Mouse (Mus musculus): ENCODE results near the gene Hoxd1. TPM values are rescaled to one million over a fixed set of nuclear protein-coding genes. Genes with fewer than 3 reads are reported as not detected.

The Hoxd1 gene
- not detected for total RNA-seq (2021)

DNA sequence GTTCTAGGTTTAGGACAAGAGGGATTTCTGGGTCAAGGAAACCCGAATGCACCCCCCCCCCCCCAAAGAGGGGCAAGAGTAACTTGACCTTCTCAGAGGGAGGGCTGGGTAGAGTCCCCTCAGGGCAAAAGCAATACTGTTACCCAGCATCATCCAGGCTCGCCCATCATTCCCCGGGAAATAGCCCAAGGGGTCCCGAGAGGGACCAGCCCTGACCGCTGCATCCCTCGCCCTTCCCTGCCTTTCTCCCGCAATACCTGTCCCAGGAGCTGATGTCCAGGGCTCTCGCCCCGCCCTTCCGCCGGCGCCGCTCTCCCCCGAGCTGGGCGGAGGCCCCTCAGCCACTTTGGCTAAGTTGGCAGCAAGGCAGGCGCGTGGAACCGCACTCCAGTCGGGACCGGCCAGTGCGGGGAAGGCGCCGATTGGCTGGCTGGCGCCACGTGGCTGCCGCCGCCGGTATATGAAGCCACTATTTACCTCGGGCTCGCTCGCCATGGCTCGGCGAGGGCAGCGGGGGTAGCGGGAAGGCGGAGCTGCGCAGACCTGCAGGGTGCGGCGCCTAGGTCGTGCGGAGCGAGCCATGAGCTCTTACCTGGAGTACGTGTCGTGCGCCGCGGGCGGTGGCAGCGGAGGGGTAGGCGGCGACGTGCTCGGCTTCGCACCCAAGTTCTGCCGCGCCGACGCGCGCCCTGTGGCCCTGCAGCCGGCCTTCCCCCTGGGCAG is at the start of gene Hoxd1:
Hoxd1 (plus strand) TSS at position 459 of the 723 bp plus-strand sequence.
- intact Hi-C loops (cut with DNase I) = no loop called here
- DNase-seq = peak; percentile 18

DNA sequence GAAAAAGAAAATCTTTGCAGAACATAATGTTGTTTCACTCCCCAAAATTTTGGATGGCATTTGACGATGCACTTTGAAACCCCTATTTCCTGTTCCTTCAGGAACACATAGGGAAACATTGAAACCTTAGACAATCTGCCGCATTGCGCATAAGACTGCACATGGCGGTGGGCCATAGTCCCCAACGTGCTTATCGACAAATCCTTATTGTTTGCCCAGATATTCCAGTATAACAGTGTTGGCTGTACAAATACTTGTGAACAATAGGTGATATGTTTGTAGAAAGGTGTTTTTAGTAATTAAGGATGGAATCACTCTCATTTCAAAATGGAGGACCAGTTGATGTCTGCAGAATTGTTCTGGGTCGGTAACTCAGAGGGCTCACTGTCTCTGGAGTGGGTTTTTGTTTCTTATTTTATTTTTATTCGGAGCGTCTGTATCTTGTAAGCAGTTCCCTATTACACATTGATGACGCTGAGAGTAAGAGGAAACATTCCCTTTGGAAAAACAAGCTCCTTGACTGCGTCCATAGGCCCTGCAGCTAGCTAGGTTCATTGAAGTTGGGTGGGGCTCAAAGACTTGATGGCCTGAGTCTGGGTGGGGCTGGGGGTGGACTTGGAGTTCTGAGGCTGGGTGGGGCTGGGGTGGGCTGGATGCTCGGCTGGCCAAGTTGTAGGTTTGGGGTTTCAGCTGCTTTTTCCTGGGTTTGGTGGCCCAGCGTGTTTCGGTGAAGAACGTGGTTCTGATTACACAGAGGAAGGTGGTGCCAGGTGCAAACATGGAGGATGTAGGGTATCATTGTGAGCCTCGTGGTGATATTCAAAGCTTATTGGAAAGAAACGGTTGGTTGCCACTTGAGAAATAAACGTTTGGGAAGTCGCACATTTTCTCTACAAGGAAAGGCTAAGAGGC is 49.3 kb upstream of the Hoxd1 start:
- no peak for DNase-seq
- intact Hi-C loops (cut with DNase I) = no loop called here

DNA sequence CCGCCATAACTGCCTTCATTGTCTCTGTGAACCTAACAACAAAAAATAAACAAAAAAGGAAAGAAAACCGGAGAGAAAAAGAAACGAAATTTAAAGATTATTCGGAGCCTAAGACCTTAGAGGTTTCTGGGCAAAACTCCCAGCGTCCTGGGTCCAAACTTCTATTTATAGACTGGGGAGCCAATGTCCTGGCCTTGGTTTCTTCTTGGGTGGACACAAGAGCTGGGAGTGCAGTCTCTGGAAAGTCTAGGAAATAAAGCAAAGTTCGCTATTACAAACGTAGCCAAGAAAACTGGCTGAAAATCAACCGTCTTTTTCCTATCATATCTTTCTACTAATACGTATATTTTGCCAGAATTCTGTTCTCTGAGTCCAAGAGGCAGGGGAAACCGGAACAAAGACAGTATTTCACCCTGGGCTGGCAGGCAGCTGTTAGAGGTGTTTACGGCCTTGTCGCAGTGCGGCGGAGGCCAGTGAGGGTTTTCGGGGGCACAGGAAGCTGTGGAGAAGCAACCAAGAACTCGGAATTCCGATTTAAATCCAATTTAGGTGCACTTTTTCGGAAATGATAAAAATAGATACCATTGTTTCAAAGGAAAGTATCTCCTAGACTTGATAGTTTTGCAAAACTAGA is 48.5 kb upstream of the Hoxd1 start:
- DNase-seq = no peak
- intact Hi-C loops (cut with DNase I) = no loop called here

GRCm38 (mm10) chr2:74714881-74715280 is 47.9 kb upstream of the Hoxd1 start:
- intact Hi-C loops (cut with DNase I) = loop anchor here (5.0 kb wide), 5 partner anchors 247 to 872 kb away; no protein-coding TSS in a partner anchor
- no peak for DNase-seq

DNA sequence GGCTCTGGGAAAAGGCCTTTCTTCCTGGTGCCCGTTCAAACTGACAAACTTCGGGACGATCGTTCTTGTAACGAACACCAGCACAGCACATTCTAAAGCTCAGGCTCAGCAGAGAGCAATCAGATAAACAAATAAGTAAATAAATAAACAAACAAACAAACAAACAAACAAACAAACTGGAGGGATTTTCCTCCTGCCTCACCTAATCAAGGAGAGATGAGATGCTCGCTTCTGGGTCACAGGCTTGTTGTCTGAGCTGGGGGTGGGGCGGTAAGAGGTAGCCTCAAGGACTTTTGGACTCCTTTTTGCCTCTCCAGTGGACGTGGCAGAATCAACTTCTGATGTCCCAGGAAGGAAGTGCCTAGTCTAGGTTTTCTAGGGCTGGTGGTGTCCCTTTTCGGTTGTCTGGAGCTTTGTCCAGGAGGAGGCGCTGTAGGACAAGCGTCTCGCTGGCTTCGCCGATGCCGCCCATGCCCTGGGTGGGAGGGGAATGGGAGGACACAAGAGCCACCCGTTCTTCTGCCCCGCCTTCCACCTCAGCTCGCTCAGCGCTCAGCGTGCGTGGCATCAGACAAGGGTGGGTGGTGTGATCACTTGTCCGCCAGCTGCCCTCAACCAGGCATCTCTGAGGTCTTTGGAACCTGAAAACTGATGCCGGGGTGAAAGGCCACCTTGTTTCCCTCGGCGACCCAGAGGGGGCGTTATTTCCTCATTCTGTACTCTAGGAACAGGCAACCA is 47.1 kb upstream of the Hoxd1 start:
- DNase-seq = peak; percentile 92
- intact Hi-C loops (cut with DNase I) = loop anchor here (5.0 kb wide), 5 partner anchors 247 to 872 kb away; no protein-coding TSS in a partner anchor

GRCm38 (mm10) chr2:74720384-74720783 is 42.4 kb upstream of the Hoxd1 start:
- intact Hi-C loops (cut with DNase I) = no loop called here
- DNase-seq = no peak

GRCm38 (mm10) chr2:74720955-74721491 is 41.8 kb upstream of the Hoxd1 start:
- intact Hi-C loops (cut with DNase I) = no loop called here
- no peak for DNase-seq

DNA sequence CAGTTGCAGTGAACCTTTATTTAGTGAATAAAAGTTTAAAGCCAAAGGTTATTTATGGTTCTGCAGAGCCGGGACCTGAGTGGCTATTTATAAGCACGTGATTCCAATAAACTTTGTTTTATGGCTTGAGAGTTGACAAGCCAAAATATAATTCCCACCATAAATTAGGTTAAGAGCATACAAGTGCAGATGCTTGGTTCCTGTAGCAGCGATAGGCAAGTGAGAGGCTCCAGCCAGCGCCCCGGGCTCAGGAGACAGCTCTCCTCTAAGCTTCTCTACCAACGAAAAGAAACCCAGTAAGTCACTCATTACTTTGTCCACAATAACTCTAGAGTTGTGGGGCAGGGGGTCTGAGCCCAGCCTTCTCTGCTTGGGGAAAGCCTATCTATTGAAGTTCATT is 40.9 kb upstream of the Hoxd1 start:
- intact Hi-C loops (cut with DNase I) = no loop called here
- DNase-seq = no peak

DNA sequence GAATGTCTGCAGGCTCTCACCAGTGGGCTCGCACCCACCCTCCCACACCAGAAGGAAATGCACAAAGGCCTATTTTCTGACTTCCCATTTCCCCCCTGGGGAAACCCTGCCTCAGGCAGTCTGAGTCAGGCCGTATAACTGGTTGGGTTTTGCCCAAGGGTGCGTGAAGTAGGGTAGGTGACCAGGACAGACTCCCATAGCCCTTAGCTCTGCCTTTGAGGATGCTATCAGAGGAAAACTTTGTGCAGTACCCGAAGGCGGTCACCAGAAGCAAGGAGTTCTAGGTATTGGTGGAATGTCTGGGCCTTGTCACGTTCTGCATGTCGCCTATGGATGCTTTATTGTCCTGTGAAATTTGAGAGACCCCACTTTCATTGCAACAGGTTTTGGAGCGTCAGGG is 39.8 kb upstream of the Hoxd1 start:
- DNase-seq = no peak
- intact Hi-C loops (cut with DNase I) = no loop called here

DNA sequence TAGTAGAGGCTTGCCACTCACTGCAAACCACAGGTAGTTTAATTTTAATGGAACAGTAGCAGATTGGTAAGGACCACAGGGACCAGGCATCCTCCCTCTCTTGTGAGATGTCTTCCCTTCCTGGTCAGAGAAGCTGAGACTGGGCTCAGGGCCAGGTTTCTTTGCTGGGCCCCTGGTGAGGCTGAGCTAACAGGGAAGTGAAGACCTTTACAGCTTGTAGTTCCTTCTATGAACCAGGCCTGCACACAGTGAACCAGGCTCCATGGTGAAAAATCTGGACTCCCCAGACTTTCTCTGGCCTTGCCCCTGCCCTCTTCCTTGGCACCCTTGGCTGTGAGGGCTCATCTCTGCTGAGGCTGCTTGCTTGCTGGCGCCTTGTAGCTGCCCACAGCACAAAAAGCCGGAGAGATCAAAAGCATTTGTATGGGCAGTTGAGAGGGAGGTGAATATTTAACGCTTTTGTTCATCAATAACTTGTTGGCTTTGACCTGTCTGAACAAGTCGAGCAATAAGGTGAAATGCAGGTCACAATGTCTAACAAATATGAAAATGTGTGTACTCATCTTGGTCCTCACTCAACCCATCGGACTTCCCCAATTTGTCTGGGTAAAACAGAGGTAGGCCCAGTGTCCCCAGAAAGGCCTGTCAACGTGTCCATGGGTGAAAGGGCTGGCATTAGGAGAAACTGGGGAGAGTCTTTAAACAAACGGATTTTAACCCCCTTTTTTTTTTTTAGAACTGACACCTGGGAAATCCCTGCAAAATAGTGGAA is 38.4 kb upstream of the Hoxd1 start:
- intact Hi-C loops (cut with DNase I) = no loop called here
- DNase-seq = no peak

GRCm38 (mm10) chr2:74725171-74725570 is 37.6 kb upstream of the Hoxd1 start:
- no peak for DNase-seq
- intact Hi-C loops (cut with DNase I) = no loop called here

DNA sequence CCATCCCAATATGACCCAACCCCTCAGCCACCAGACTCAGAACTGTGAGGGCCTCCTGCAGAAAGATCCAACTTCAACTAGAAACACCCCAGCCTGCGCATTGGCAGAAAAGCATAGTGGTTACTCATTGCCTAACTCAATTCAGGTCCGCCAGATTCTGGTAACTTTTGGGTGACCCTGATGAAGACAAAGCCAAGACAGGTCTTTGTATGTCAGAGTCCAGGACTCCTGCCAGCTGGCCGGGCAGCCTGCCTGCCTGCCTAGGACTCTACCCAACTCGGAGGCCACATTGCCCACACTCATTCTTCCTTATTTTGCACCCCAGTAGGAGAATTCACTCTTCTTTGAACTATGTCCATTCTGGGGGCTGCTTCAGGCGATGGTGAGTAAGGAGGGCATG is 36.2 kb upstream of the Hoxd1 start, which contains the start of gene Gm28230:
Gm28230 (plus strand) TSS at position 178 of the 400 bp plus-strand sequence.
- no peak for DNase-seq
- intact Hi-C loops (cut with DNase I) = no loop called here

DNA sequence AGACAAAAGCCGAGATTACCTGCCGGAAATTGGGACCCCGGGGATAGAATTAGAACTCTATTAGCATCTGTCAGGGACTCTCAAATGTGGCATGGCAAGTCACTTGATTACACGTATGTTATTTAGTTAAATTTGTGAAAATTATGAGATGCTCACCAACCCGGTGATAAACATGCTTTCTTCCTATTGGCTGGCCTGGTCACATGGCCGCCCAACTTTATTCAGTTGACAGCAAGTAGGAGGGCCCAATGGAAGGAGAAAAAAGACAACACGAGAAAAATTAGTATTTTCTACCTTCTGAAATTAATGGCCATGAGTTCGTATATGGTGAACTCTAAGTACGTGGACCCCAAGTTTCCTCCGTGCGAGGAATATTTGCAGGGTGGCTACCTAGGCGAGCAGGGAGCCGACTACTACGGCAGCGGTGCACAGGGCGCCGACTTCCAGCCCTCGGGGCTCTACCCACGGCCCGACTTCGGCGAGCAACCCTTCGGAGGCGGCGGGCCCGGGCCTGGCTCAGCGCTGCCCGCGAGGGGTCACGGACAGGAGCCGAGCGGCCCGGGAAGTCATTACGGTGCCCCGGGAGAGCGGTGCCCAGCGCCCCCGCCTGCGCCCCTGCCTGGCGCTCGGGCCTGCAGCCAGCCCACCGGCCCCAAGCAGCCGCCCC is 35.7 kb upstream of the Hoxd1 start:
- intact Hi-C loops (cut with DNase I) = no loop called here
- no peak for DNase-seq

DNA sequence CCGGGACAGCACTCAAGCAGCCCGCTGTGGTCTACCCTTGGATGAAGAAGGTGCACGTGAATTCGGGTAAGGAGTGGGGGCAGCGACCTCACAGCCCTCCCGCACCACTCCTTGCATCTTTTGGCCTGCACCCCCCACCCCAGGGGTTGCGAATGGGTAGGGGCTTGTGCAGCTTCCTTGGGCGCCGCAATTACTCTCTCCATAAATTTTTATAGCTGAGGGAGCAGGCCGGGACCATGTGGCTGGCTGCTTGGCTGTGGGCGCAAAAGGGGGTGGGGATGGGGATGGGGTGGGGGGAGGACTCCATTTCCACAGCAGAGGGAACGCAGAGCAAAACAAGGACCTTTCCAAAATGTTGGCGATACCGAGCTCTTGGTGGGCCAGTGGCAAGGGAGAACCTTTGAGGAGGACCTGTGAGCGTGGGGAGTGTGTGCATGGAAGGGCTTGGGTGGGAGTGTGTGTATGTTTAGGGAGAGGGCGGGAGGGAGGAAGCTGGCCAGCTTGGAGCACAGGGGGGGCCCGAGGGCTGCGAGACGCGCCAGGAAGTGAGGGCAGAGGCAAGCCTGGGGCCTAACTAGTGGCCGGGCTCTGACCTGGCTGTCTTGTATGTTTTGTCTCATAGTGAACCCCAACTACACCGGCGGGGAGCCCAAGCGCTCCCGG is 35.0 kb upstream of the Hoxd1 start:
- intact Hi-C loops (cut with DNase I) = no loop called here
- DNase-seq = no peak

- DNase-seq = no peak
- intact Hi-C loops (cut with DNase I) = no loop called here
These were observed 34.5 kb upstream of the Hoxd1 start for GRCm38 (mm10) chr2:74728303-74728680.

DNA sequence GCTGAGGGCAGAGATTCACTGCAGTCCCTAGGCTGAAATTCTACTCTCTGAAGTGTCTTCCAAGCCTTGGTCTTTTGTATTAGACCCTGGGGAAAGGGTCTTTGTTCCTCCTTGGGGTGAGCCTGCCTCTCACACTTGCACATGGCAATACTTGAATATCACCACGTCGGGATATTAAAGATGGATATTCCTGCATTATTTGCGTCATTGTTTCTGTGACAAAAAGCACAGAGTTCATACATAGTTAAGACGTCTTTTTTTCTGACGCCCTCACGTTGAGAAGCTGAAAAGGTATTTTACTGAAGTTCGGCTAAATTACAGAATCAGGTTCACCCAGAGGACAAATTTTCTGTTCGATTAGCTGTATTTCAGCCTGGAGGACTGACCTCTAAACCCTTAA is 32.4 kb upstream of the Hoxd1 start:
- intact Hi-C loops (cut with DNase I) = no loop called here
- no peak for DNase-seq

GRCm38 (mm10) chr2:74731055-74731454 is 31.7 kb upstream of the Hoxd1 start:
- intact Hi-C loops (cut with DNase I) = no loop called here

GRCm38 (mm10) chr2:74731799-74732512 is 30.8 kb upstream of the Hoxd1 start:
- no peak for DNase-seq
- intact Hi-C loops (cut with DNase I) = no loop called here

More at GRCm38 (mm10) chr2:74731055-74731454, 31.7 kb upstream of the Hoxd1 start:
- no peak for DNase-seq
